Mouse (Mus musculus): ENCODE results near the gene Map10. TPM values are rescaled to one million over a fixed set of nuclear protein-coding genes. Genes with fewer than 3 reads are reported as not detected.

Map10 gene
- polyA plus RNA-seq, 1 experiment from 2014 or later: 8.2 TPM

DNA sequence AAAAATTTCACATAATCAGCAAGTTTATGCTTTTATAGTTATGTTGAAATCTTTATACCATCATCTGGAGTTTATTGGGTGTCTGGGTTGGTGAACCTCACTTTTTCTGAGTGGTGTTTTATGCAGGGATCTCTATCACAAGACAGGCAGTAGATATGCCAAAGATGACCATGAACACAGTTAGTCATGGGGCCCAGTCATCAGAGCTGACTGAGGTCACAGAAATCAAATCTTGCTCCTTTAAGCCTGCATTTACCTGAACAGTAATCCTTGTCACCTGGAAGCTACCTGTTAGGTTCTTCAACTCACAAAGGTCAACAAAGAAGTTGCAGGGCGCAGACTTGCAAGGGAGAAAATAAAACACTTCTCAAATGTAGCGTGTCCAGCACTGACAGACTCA, 14.8 kb upstream of the Map10 start:
- no peaks in the 10 kb centered on the region for H3K9me3 ChIP-seq (replicated peaks)
- H3K27ac ChIP-seq (ENCODE audit: poor library complexity, severe bottlenecking): no peak overlapping the region
- no peaks in the 10 kb centered on the region for H3K36me3 ChIP-seq
- ATAC-seq (ENCODE audit: insufficient number of reproducible peaks, low FRiP score): no peak
- no peak overlapping the region for H3K4me3 ChIP-seq
- no peaks in the 10 kb centered on the region for H3K27me3 ChIP-seq (replicated peaks)
- 96% methylated on average over 2 of the region's 2 CpGs for WGBS
- H3K4me2 ChIP-seq: no peak overlapping the region
- H3K4me1 ChIP-seq (replicated peaks): no peaks in the 10 kb centered on the region; the same call in 1 of the 2 replicates
- no peak overlapping the region for H3K9ac ChIP-seq

DNA sequence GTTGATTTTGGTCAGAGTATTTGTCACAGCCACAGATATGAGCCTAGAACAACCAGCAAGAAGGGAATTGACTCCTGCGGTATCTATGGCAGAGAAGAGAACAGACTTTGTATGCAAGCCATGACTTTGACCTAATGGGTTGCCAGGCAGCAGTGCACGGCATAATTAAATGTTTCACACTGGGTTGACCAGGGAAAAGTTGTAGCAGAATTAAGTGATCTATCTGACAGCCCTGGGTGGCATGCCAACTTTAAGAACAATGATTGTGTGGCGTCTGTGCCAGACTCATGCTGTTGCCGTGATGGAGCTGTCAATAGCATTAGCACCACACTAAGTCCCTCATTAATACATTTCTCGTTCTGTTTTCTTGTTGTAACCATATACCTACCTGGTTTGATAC, 11.1 kb upstream of the Map10 start:
- Histone ChIP-seq H3K9ac (no peak overlapping the region), H3K27ac (ENCODE audit: poor library complexity, severe bottlenecking) (no peak overlapping the region), H3K4me1 (replicated peaks) (peaks cover 8% of the 10 kb centered on the region; the same call in 1 of the 2 replicates), H3K9me3 (replicated peaks) (no peaks in the 10 kb centered on the region), H3K4me2 (no peak overlapping the region), H3K4me3 (no peak overlapping the region), H3K27me3 (replicated peaks) (no peaks in the 10 kb centered on the region), H3K36me3 (no peaks in the 10 kb centered on the region)
- 81% methylated on average over 5 of the region's 5 CpGs for WGBS
- ATAC-seq (ENCODE audit: insufficient number of reproducible peaks, low FRiP score): no peak

DNA sequence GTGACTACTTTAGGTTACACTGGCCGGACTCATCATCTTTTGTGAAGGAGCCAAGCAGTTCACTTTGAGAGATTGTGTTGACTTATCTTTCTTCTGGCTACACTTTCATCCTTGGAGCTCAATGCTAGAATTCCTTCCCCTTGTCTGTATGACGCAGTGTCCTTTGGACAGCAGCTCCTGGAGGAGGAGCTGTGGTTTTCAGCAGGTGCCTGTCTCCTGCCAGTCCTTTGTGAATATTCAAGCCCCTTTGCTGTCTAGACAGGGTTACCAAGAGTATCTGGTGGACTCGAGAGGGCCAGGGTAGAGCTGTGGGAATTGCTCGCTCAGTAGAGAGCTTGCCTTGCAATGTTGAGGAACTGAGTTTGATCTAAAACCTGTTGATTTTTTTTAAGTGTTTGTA, 10.7 kb upstream of the Map10 start:
- Histone ChIP-seq H3K27me3 (replicated peaks) (no peaks in the 10 kb centered on the region), H3K36me3 (no peaks in the 10 kb centered on the region), H3K4me3 (no peak overlapping the region), H3K9ac (no peak overlapping the region), H3K4me2 (no peak overlapping the region), H3K9me3 (replicated peaks) (no peaks in the 10 kb centered on the region), H3K27ac (ENCODE audit: poor library complexity, severe bottlenecking) (no peak overlapping the region), H3K4me1 (replicated peaks) (peaks cover 8% of the 10 kb centered on the region; the same call in 1 of the 2 replicates)
- WGBS: 74% methylated on average over 4 of the region's 4 CpGs
- ATAC-seq (ENCODE audit: insufficient number of reproducible peaks, low FRiP score): no peak

DNA sequence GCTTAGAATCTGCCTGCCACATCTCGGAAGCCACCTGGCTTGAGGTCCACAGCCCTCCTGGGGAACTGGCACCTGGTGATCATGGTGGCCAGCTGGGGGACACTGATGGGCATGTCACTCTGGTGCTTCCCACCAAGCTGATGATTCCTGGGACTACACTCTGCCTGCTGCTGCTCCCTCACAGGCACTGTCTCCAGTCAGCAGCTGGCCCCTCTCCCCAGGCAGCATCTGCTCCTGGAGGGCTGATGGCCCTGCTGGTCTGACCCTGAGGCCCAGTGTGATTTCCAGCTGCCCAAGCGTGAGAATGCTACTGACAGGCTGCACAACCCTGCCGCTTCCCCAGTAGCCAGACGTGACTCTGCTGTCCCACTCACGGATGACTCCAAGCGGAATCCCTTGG, 9.2 kb upstream of the Map10 start:
- no peak overlapping the region for H3K27ac ChIP-seq (ENCODE audit: poor library complexity, severe bottlenecking)
- H3K4me1 ChIP-seq (replicated peaks): peaks cover 15% of the 10 kb centered on the region
- no peak overlapping the region for H3K4me2 ChIP-seq
- no peak for ATAC-seq (ENCODE audit: insufficient number of reproducible peaks, low FRiP score)
- H3K4me3 ChIP-seq: no peak overlapping the region
- H3K36me3 ChIP-seq: no peaks in the 10 kb centered on the region
- 80% methylated on average over 6 of the region's 6 CpGs for WGBS
- H3K27me3 ChIP-seq (replicated peaks): no peaks in the 10 kb centered on the region
- H3K9me3 ChIP-seq (replicated peaks): no peaks in the 10 kb centered on the region
- H3K9ac ChIP-seq: no peak overlapping the region

DNA sequence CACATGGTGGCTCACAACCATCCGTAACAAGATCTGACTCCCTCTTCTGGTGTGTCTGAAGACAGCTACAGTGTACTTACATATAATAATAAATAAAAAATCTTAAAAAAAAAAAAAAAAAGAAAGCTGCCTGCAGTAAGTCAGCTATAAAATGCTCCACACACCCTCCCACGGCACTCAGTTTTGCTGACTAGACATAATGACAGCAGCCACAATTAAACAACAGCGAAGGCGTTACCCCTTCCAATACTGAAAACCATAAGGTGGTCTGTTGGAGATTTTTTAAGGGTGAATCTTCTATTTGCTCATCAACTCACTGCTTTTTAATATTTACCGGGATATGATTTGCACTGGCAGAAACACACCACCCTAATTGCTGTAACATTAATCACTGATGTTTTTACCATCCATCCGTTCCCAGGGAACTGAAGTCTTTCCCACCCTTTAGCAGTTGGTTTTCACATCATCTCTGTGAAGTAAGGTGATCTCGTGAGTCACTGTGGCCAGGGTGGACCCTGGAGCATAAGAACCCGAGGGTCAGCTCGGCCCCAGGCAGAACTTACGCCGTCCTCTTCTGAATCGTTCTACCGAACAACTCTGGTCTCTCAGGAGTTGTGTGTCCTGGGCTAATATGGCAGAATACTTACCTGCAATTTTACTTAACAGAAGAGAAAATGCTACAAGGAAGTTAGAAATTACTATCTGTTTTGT, 7.5 kb upstream of the Map10 start:
- H3K27ac ChIP-seq (ENCODE audit: poor library complexity, severe bottlenecking): no peak overlapping the region
- 91% methylated on average over 13 of the region's 13 CpGs for WGBS
- H3K27me3 ChIP-seq (replicated peaks): no peaks in the 10 kb centered on the region
- H3K4me2 ChIP-seq: no peak overlapping the region
- ATAC-seq (ENCODE audit: insufficient number of reproducible peaks, low FRiP score): no peak
- no peaks in the 10 kb centered on the region for H3K36me3 ChIP-seq
- H3K4me3 ChIP-seq: no peak overlapping the region
- H3K4me1 ChIP-seq (replicated peaks): peaks cover 31% of the 10 kb centered on the region
- H3K9me3 ChIP-seq (replicated peaks): no peaks in the 10 kb centered on the region
- no peak overlapping the region for H3K9ac ChIP-seq

DNA sequence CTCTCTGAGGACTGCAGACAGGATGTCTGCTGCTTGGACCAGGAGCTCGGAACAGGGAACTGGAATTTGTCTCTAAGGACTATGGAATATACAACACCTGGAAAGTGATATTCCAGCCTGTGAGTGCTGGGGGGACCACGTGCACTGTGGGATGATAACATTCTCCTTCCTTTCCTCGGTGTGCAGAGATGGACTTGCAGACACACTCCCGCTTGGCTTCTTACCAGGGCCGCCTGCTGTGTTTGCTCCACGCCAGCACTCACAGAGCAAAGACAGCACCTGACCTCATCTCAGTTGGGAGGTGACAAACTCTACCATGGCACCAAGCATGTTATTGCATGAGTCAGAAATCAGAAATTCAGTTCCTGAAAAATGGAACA, 7.0 kb upstream of the Map10 start:
- Histone ChIP-seq H3K9me3 (replicated peaks) (no peaks in the 10 kb centered on the region), H3K36me3 (no peaks in the 10 kb centered on the region), H3K27ac (ENCODE audit: poor library complexity, severe bottlenecking) (no peak overlapping the region), H3K27me3 (replicated peaks) (no peaks in the 10 kb centered on the region), H3K4me2 (no peak overlapping the region), H3K4me1 (replicated peaks) (peaks cover 35% of the 10 kb centered on the region), H3K4me3 (no peak overlapping the region), H3K9ac (no peak overlapping the region)
- WGBS: 35% methylated on average over 6 of the region's 6 CpGs
- no peak for ATAC-seq (ENCODE audit: insufficient number of reproducible peaks, low FRiP score)

DNA sequence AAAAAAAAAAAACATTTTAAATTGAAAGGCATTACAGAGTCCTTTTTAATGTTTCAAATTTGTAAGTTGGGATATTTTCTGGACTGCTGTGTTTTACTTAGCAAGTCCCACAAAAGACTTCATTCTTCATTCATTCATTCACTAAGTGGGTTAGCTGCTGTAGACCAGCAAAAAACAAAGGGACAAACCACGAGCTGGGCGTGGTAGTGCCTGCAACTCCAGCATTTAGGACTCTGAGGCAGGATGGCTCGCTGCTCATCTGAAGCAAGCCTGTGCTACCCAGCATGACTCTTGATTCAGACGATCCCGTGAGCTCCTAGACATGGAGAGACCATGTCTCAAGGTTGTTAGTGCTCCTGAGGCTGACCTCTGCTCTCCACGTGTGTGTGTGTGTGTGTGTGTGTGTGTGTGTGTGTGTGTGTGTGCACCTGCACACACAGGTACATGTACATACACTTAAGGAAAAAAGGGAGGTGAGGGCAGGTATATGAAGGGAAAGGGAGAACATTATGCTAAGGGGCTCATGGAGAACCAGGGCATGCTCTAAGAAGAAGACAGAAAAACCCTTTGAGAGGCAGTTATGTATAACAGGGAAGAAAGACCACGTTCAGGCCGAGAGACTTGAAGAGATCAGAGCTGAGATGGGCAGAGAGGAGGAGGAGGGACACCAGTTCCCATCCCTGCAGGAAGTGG, 4.3 kb upstream of the Map10 start:
- Histone ChIP-seq H3K4me3 (no peak overlapping the region), H3K9me3 (replicated peaks) (peaks cover 3% of the 10 kb centered on the region; the same call in 1 of the 2 replicates), H3K27me3 (replicated peaks) (no peaks in the 10 kb centered on the region), H3K4me1 (replicated peaks) (peaks cover 40% of the 10 kb centered on the region), H3K27ac (ENCODE audit: poor library complexity, severe bottlenecking) (peak overlapping the region; percentile 93), H3K4me2 (no peak overlapping the region), H3K36me3 (peaks cover under 1% of the 10 kb centered on the region; the same call in 1 of the 2 replicates), H3K9ac (no peak overlapping the region)
- no peak for ATAC-seq (ENCODE audit: insufficient number of reproducible peaks, low FRiP score)
- whole genome bisulfite sequencing: 55% methylated on average over 8 of the region's 8 CpGs

DNA sequence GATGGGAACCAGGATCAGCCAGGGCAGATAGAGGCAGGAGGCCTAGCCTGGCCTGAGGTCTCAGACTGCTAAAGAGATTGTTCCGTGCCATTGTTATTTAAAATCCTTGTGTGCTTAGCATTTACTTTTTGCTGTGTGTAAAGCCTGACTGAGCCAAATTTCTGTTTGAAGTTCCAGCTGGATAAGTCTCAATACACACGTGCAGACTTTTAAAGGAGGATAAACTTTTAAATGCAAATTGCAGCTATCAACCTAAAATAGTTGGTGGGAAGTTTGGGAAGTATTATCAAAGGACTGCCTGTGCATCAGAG, 3.8 kb upstream of the Map10 start:
- Histone ChIP-seq H3K36me3 (peaks cover 6% of the 10 kb centered on the region), H3K4me3 (no peak overlapping the region), H3K9ac (no peak overlapping the region), H3K4me1 (replicated peaks) (peaks cover 43% of the 10 kb centered on the region), H3K9me3 (replicated peaks) (peaks cover 8% of the 10 kb centered on the region), H3K27me3 (replicated peaks) (no peaks in the 10 kb centered on the region), H3K4me2 (peak overlapping the region; percentile 41; the same call in 1 of the 2 replicates), H3K27ac (ENCODE audit: poor library complexity, severe bottlenecking) (peak overlapping the region; percentile 93)
- WGBS: 9% methylated on average over 2 of the region's 2 CpGs
- no peak for ATAC-seq (ENCODE audit: insufficient number of reproducible peaks, low FRiP score)

DNA sequence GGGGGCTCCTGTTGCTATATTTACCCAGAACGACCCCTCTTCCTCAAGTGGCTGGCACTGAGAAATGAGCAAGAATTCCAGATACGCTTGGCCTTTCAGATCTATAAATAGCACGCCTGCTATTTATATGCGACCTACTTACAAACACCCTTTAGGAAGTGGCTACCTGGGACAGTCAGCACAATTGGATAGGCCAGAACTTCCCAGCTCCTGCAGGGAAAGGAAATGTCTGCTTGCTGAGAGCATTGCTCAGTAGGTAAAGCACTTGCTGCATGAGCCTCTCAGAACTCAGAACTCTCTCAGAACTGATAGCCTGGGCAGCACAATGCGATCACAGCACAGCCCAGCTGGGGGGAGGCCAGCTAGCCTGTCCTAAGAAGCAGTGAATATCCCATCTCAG, 3.4 kb upstream of the Map10 start:
- peak; percentile 60 for ATAC-seq (ENCODE audit: insufficient number of reproducible peaks, low FRiP score)
- 11% methylated on average over 5 of the region's 5 CpGs for WGBS
- peaks cover 12% of the 10 kb centered on the region for H3K9me3 ChIP-seq (replicated peaks)
- H3K27me3 ChIP-seq (replicated peaks): no peaks in the 10 kb centered on the region
- H3K4me1 ChIP-seq (replicated peaks): peaks cover 43% of the 10 kb centered on the region
- H3K4me2 ChIP-seq: peak overlapping the region; percentile 41
- no peak overlapping the region for H3K4me3 ChIP-seq
- peaks cover 9% of the 10 kb centered on the region for H3K36me3 ChIP-seq
- H3K27ac ChIP-seq (ENCODE audit: poor library complexity, severe bottlenecking): peak overlapping the region; percentile 93
- H3K9ac ChIP-seq: no peak overlapping the region

DNA sequence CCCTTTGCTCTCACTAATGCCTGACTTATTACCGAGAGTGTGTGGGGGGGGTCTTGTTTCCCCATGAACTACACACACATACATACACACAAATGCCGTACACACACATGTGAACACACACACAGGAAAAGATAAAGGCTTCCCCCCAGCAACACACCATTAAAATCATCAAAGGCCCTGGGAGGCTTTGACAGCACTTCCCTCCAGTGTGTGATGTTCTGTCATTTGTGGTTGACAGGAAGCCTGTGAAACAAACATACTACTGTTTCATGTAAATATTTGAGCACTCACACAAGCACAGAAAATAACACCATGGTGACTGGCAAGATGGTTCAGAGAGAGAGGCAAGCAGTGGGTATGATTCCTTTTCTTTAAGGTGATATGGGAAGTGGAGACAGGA, 2.4 kb upstream of the Map10 start:
- ATAC-seq (ENCODE audit: insufficient number of reproducible peaks, low FRiP score): no peak
- Histone ChIP-seq H3K27ac (ENCODE audit: poor library complexity, severe bottlenecking) (peak overlapping the region; percentile 93), H3K9ac (no peak overlapping the region), H3K4me2 (no peak overlapping the region), H3K36me3 (peaks cover 18% of the 10 kb centered on the region), H3K27me3 (replicated peaks) (no peaks in the 10 kb centered on the region), H3K4me3 (no peak overlapping the region), H3K9me3 (replicated peaks) (peaks cover 21% of the 10 kb centered on the region), H3K4me1 (replicated peaks) (peaks cover 43% of the 10 kb centered on the region)
- WGBS: 62% methylated on average over 2 of the region's 2 CpGs

DNA sequence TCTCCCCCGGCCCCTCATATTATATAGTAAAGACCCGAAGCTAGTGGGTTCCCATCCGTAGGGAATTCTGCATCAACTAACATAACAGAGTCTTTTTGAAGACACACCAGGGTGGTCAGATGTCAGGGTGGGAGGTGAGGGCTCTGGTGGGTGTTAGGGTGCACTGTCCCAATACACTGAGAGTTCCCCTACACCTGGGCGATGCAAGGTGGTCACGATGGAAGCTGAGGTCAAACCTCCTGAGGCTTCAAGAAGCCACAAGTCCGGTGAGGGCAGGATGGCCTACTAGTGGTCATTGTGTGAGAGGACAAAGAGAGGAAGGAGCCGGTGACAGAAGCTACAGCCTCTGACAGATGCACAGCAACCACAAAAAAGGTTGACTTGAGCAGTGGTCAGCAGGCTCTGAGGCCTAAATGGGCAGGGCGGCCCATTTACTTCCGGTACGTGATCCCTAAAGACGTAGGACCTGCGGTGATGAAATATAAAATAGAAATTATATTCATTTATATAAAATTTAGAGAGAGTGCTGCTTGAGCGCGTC, 389 bp upstream of the Map10 start:
- H3K4me3 ChIP-seq: peak overlapping the region; percentile 64
- WGBS: 81% methylated on average over 14 of the region's 14 CpGs
- peaks cover 21% of the 10 kb centered on the region for H3K9me3 ChIP-seq (replicated peaks)
- H3K27me3 ChIP-seq (replicated peaks): no peaks in the 10 kb centered on the region
- no peak overlapping the region for H3K27ac ChIP-seq (ENCODE audit: poor library complexity, severe bottlenecking)
- peak overlapping the region; percentile 84 for H3K4me2 ChIP-seq
- peaks cover 35% of the 10 kb centered on the region for H3K4me1 ChIP-seq (replicated peaks)
- 0 out of 2 replicates have a peak, but pooled peaks have one; percentile 11 for ATAC-seq (ENCODE audit: insufficient number of reproducible peaks, low FRiP score)
- no peak overlapping the region for H3K9ac ChIP-seq
- H3K36me3 ChIP-seq: peaks cover 18% of the 10 kb centered on the region

Data from heart, embryonic 12.5 days (tissue).